Mouse (Mus musculus) kidney, postnatal 14 days (tissue): ENCODE measurements around the gene Rnase12.
"Not testable (repeated sequence)": the region's sequence is repeated elsewhere in the genome, so short reads cannot be mapped to it uniquely, and the experiment has no call there.

Experiments used
- DNase-seq: peaks from one replicate; pipeline ENCODE4 v3.0.0; 2022; ENCODE audit warnings: mixed read lengths

Gene Rnase12

DNA sequence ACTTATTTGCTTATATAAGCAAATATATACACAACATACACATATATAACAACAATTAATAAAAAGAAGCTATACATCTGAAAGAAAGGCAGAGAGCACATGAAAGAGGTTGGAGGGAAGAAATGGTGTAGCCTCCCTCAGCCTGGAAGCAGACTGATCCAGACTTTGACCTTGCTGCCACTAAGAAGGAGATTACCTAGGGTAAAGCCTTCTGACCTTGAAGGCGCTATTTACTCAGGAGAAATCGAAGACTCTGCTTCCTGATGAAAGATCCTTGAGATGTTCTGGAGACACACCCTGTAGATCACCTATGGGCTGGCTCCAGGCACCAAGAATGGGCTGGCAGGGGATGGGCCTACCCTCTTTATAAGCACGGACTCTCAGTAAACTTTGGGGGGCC, 42.7 kb downstream of the Rnase12 start:
- not testable (repeated sequence) for DNase-seq

DNA sequence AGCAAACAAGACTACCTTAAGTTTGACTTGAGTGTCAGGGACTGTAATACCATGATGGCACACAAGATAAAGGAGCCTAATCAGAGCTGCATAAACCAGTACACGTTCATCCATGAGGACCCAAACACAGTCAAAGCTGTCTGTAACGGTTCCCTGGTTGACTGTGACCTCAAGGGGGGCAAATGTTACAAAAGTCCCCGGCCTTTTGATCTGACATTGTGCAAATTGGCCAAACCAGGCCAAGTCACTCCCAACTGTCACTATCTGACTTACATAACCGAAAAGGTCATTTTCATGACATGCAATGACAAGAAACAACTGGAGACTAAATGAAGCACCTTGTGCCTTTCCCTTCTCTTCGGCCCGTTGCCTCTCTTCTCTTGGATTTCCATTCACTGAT, 47.9 kb downstream of the Rnase12 start:
- DNase-seq = no peak

DNA sequence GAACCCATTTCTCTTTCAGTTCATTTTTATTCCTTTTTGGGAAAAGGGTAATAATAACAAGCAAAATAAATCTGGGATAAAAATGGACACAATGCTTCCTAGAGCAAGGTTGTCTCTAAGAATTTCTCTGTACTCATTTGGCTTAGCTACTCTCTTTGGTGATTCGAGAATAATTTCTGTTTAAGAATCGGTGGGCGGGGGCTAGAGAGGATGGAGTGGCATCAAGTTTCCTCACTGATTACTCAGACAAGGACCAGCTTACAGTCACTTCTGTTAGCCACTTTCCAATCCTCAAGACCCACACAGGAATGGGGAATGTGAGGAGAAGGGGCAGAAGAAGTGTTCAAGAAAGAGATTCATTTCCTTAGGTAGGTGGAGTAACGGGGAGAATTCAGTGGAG, 48.7 kb downstream of the Rnase12 start:
- DNase-seq = no peak

DNA sequence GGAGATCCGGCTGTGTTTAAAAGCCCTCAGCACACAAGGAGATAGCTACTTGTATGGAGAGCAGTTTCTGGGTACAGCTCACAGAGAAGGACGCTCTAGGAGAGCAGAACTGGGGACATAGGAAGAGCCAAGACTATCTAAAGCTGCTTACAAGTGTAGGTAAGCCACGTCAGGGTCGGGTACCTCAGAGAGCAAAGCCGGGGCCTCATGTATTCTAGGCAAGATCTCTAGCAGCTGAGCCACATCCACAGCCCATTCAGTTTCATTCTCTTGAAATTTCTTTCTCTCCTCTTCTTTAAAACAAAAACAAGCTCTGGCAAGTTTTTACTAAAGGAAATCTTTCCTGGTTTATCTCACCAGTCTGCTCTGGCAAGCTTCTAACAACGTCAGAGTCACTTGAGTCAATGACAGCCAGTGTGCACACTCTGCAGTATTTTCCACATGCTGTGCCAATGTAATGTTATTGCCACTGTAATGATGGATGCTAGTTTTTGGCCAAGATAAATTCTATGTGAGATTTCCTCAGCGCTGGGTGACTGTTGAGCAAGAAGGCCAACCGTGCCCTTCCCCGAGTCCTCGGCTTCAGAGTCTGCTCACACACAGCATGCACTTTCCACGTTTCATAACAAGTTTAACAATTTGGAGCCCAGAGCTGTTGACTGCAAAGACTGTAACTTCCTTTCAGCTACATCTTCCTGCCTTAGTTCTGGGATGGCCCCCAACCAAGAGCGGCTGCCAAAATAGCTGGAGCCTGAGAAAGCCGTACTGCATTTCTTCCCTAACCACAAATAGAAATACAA, 49.3 kb downstream of the Rnase12 start:
- peak; percentile 63 for DNase-seq

DNA sequence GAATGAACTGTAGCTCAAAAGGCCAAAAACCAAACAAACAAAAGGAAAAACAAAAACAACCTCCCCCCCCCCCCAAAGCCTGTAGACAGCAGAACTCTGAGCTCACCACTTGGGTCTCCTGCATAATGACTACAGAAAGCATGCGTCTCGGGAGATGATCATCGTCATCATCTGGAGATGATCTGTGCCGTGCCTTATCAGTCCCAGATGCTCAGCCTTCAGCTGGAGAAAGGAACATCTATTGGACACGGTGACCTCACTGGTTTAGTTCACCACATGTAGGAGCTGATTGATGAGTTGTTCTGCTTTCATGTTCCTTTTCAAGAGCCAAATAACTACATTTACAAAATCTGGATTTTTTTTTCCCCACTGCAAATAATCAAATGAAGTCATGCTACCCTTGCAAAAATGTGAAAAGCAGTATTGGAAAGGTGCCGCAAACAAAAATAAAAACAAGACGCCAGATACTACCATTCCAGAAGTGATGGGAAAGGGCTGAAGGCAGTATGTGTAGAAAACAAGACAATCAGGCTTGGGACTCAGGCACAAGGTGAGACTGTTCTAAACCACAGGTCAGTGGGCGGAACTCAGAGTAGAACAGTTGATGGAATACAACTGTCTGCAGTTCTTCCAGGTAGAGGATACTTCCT, 50.2 kb downstream of the Rnase12 start, which contains the start of gene Rnase10:
TSS of gene Rnase10 (plus strand) at position 600 of the 650 bp plus-strand sequence.
- no peak for DNase-seq
